Mouse (Mus musculus) hindbrain, embryonic 10.5 days (tissue): ENCODE data around the gene Pparg. TPM values are rescaled to one million over a fixed set of nuclear protein-coding genes. Genes with fewer than 3 reads are reported as not detected.

ENCODE experiments used
- DNase-seq: peaks from one replicate; pipeline ENCODE4 v3.0.0-alpha.2; 2017; ENCODE audit warnings: low spot score
- H3K27ac ChIP-seq: fragments of 300-500 bp; sonication (generic); 2 replicates; pipeline ENCODE4 v1.5.1; 2016; ENCODE audit warnings: mild to moderate bottlenecking, moderate library complexity
- H3K27me3 ChIP-seq: fragments of 300-500 bp; sonication (generic); 2 replicates; pipeline ENCODE4 v1.6.1; 2016; ENCODE audit warnings: mild to moderate bottlenecking; ENCODE audit not compliant: poor library complexity, insufficient read depth, severe bottlenecking
- H3K36me3 ChIP-seq: fragments of 300-500 bp; sonication (generic); 2 replicates; pipeline ENCODE4 v1.6.1; 2016; ENCODE audit warnings: mild to moderate bottlenecking, moderate library complexity
- H3K4me1 ChIP-seq: fragments of 300-500 bp; sonication (generic); replicated peaks from 2 replicates; pipeline ENCODE4 v1.6.1; 2016; ENCODE audit warnings: mild to moderate bottlenecking
- H3K4me3 ChIP-seq: fragments of 300-500 bp; sonication (generic); 2 replicates; pipeline ENCODE4 v1.5.1; 2016; ENCODE audit warnings: mild to moderate bottlenecking, moderate library complexity
- H3K9me3 ChIP-seq: fragments of 300-500 bp; sonication (generic); 2 replicates; pipeline ENCODE4 v1.6.1; 2016; ENCODE audit warnings: mild to moderate bottlenecking, moderate library complexity
- WGBS: fragments of 180-500 bp; shearing (Covaris S2); methylation state at CpG from one replicate; pipeline ENCODE4 v1.1.7; 2016; 5-methylcytosine and 5-hydroxymethylcytosine counted together
- polyA plus RNA-seq: library from polyadenylated mRNA; unstranded; fragments of >200 nt; fragmentation: Nextera tagmentation; extraction: Ambion mirVana; gene quantifications from 2 replicates; pipeline ENCODE4 v1.2.1, GENCODE M21; 2016

Pparg gene
- 0.20 TPM in 1 of 2 replicates, not detected in the other for polyA plus RNA-seq

- H3K4me3 ChIP-seq: peak within 1 kb of the TSS; percentile 74
- H3K36me3 ChIP-seq: no peaks in the 10 kb centered on the region
- H3K4me1 ChIP-seq: peaks cover 17% of the 10 kb centered on the region
- peak within 1 kb of the TSS; percentile 67; the same call in 1 of the 2 replicates for H3K27ac ChIP-seq
- DNase-seq: peak; percentile 65
- under 1% methylated on average over 76 of the region's 76 CpGs for whole genome bisulfite sequencing
- peaks cover 36% of the 10 kb centered on the region for H3K27me3 ChIP-seq
- H3K9me3 ChIP-seq: peaks cover 6% of the 10 kb centered on the region
Observed at GRCm38 (mm10) chr6:115360776-115361605, at the start of gene Pparg. Gene Pparg (plus strand): TSS chr6:115360951.

GRCm38 (mm10) chr6:115312780-115313179, 48.0 kb upstream of the Pparg start:
- no peak for DNase-seq
- Histone ChIP-seq H3K4me1 (0 out of 2 replicates have a peak, but pooled peaks cover 4% of the 10 kb centered on the region), H3K27me3 (no peaks in the 10 kb centered on the region), H3K4me3 (no peak overlapping the region), H3K36me3 (no peaks in the 10 kb centered on the region), H3K27ac (no peak overlapping the region), H3K9me3 (no peaks in the 10 kb centered on the region)
- WGBS: 75% methylated on average over 12 of the region's 12 CpGs

- no peaks in the 10 kb centered on the region for H3K36me3 ChIP-seq
- DNase-seq: no peak
- H3K27me3 ChIP-seq: no peaks in the 10 kb centered on the region
- no peak overlapping the region for H3K27ac ChIP-seq
- 0 out of 2 replicates have a peak, but pooled peaks cover 4% of the 10 kb centered on the region for H3K4me1 ChIP-seq
- WGBS: 82% methylated on average over 9 of the region's 9 CpGs
- no peak overlapping the region for H3K4me3 ChIP-seq
- no peaks in the 10 kb centered on the region for H3K9me3 ChIP-seq
Observed at GRCm38 (mm10) chr6:115313235-115313738, 47.5 kb upstream of the Pparg start.

- DNase-seq: no peak
- Histone ChIP-seq H3K36me3 (no peaks in the 10 kb centered on the region), H3K27ac (no peak overlapping the region), H3K27me3 (no peaks in the 10 kb centered on the region), H3K4me1 (0 out of 2 replicates have a peak, but pooled peaks cover 4% of the 10 kb centered on the region), H3K4me3 (no peak overlapping the region), H3K9me3 (no peaks in the 10 kb centered on the region)
- 81% methylated on average over 7 of the region's 7 CpGs for WGBS
Observed at GRCm38 (mm10) chr6:115313910-115314309, 46.8 kb upstream of the Pparg start.

GRCm38 (mm10) chr6:115315770-115316169, 45.0 kb upstream of the Pparg start:
- no peak overlapping the region for H3K4me3 ChIP-seq
- DNase-seq: no peak
- no peak overlapping the region for H3K27ac ChIP-seq
- WGBS: 88% methylated on average over 4 of the region's 4 CpGs
- no peaks in the 10 kb centered on the region for H3K36me3 ChIP-seq
- H3K27me3 ChIP-seq: no peaks in the 10 kb centered on the region
- H3K4me1 ChIP-seq: 0 out of 2 replicates have a peak, but pooled peaks cover 4% of the 10 kb centered on the region
- H3K9me3 ChIP-seq: no peaks in the 10 kb centered on the region

- Histone ChIP-seq H3K36me3 (no peaks in the 10 kb centered on the region), H3K9me3 (no peaks in the 10 kb centered on the region), H3K27ac (no peak overlapping the region), H3K4me1 (0 out of 2 replicates have a peak, but pooled peaks cover 4% of the 10 kb centered on the region), H3K27me3 (no peaks in the 10 kb centered on the region), H3K4me3 (no peak overlapping the region)
- 91% methylated on average over 11 of the region's 11 CpGs for WGBS
- no peak for DNase-seq
Observed at GRCm38 (mm10) chr6:115316811-115317221, 43.9 kb upstream of the Pparg start.

GRCm38 (mm10) chr6:115318811-115319210, 41.9 kb upstream of the Pparg start:
- no peaks in the 10 kb centered on the region for H3K9me3 ChIP-seq
- no peaks in the 10 kb centered on the region for H3K27me3 ChIP-seq
- no peak overlapping the region for H3K27ac ChIP-seq
- H3K4me1 ChIP-seq: no peaks in the 10 kb centered on the region
- H3K36me3 ChIP-seq: no peaks in the 10 kb centered on the region
- 89% methylated on average over 6 of the region's 6 CpGs for WGBS
- no peak overlapping the region for H3K4me3 ChIP-seq
- no peak for DNase-seq

- H3K9me3 ChIP-seq: no peaks in the 10 kb centered on the region
- no peak overlapping the region for H3K4me3 ChIP-seq
- no peak for DNase-seq
- no peaks in the 10 kb centered on the region for H3K36me3 ChIP-seq
- 92% methylated on average over 4 of the region's 4 CpGs for WGBS
- H3K27me3 ChIP-seq: no peaks in the 10 kb centered on the region
- no peaks in the 10 kb centered on the region for H3K4me1 ChIP-seq
- no peak overlapping the region for H3K27ac ChIP-seq
Observed at GRCm38 (mm10) chr6:115319686-115320085, 41.1 kb upstream of the Pparg start.

- no peaks in the 10 kb centered on the region for H3K9me3 ChIP-seq
- H3K36me3 ChIP-seq: no peaks in the 10 kb centered on the region
- H3K4me1 ChIP-seq: no peaks in the 10 kb centered on the region
- no peak for DNase-seq
- no peak overlapping the region for H3K4me3 ChIP-seq
- WGBS: 88% methylated on average over 8 of the region's 8 CpGs
- H3K27me3 ChIP-seq: no peaks in the 10 kb centered on the region
- H3K27ac ChIP-seq: no peak overlapping the region
Observed at GRCm38 (mm10) chr6:115320927-115321714, 39.6 kb upstream of the Pparg start.

- H3K36me3 ChIP-seq: no peaks in the 10 kb centered on the region
- DNase-seq: no peak
- H3K4me1 ChIP-seq: no peaks in the 10 kb centered on the region
- no peak overlapping the region for H3K27ac ChIP-seq
- 83% methylated on average over 6 of the region's 6 CpGs for WGBS
- H3K27me3 ChIP-seq: no peaks in the 10 kb centered on the region
- no peak overlapping the region for H3K4me3 ChIP-seq
- H3K9me3 ChIP-seq: no peaks in the 10 kb centered on the region
Observed at GRCm38 (mm10) chr6:115321883-115322351, 38.8 kb upstream of the Pparg start.

- Histone ChIP-seq H3K36me3 (no peaks in the 10 kb centered on the region), H3K9me3 (no peaks in the 10 kb centered on the region), H3K4me1 (no peaks in the 10 kb centered on the region), H3K4me3 (no peak overlapping the region), H3K27me3 (no peaks in the 10 kb centered on the region), H3K27ac (no peak overlapping the region)
- no peak for DNase-seq
- 94% methylated on average over 5 of the region's 5 CpGs for WGBS
Observed at GRCm38 (mm10) chr6:115322956-115323355, 37.8 kb upstream of the Pparg start.

- Histone ChIP-seq H3K4me1 (peaks cover 7% of the 10 kb centered on the region), H3K36me3 (no peaks in the 10 kb centered on the region), H3K4me3 (no peak overlapping the region), H3K27ac (no peak overlapping the region), H3K9me3 (no peaks in the 10 kb centered on the region), H3K27me3 (no peaks in the 10 kb centered on the region)
- DNase-seq: no peak
Observed at GRCm38 (mm10) chr6:115330964-115331363, 29.8 kb upstream of the Pparg start.
